Mouse (Mus musculus): ENCODE results near the gene Ino80d. TPM values are rescaled to one million over a fixed set of nuclear protein-coding genes. Genes with fewer than 3 reads are reported as not detected.
"Not testable (repeated sequence)": the region's sequence is repeated elsewhere in the genome, so short reads cannot be mapped to it uniquely, and the experiment has no call there.

The Ino80d gene
- polyA plus RNA-seq (2014; fragmentation: Nextera tagmentation; extraction: Ambion mirVana), result 19.3 and 20.0 TPM in 2 replicates

- WGBS, result 1% methylated on average over 20 of the region's 42 CpGs
- peaks cover 22% of the 10 kb centered on the region; the same call in 1 of the 2 replicates for H3K4me1 ChIP-seq (ENCODE audit: control insufficient read depth, insufficient read depth, low read length)
- H3K4me3 ChIP-seq (ENCODE audit: low read depth, low read length), result peak within 1 kb of the TSS; percentile 87
- ATAC-seq (ENCODE audit: insufficient number of reproducible peaks, insufficient read depth, low FRiP score, low read depth), result peak; percentile 87
- peak within 1 kb of the TSS; percentile 100 for H3K9ac ChIP-seq (replicated peaks; ENCODE audit: low read depth, low read length)
- H3K36me3 ChIP-seq (ENCODE audit: control insufficient read depth, insufficient read depth, low read length), result peaks cover 12% of the 10 kb centered on the region
- peak within 1 kb of the TSS; percentile 100 for H3K27ac ChIP-seq (ENCODE audit: low read length)
- no peaks in the 10 kb centered on the region for H3K9me3 ChIP-seq (ENCODE audit: control insufficient read depth, low read depth, low read length)
- H3K27me3 ChIP-seq (ENCODE audit: control insufficient read depth, insufficient read depth, low read length), result no peaks in the 10 kb centered on the region
- H3K4me2 ChIP-seq (replicated peaks; ENCODE audit: low read depth, low read length), result peak within 1 kb of the TSS; percentile 80
These were observed at the start of gene Ino80d for GRCm38 (mm10) chr1:63114136-63114781. Gene Ino80d (minus strand): TSS chr1:63114667.

- peaks cover 26% of the 10 kb centered on the region for H3K36me3 ChIP-seq (ENCODE audit: control insufficient read depth, insufficient read depth, low read length)
- WGBS, result 92% methylated on average over 13 of the region's 13 CpGs
These were observed 25.8 kb upstream of the Ino80d start for GRCm38 (mm10) chr1:63140231-63140630.

GRCm38 (mm10) chr1:63138586-63138985, 24.1 kb upstream of the Ino80d start:
- H3K27ac ChIP-seq (ENCODE audit: low read length); H3K4me1 ChIP-seq (ENCODE audit: control insufficient read depth, insufficient read depth, low read length); H3K27me3 ChIP-seq (ENCODE audit: control insufficient read depth, insufficient read depth, low read length); ATAC-seq (ENCODE audit: insufficient number of reproducible peaks, insufficient read depth, low FRiP score, low read depth); H3K9me3 ChIP-seq (ENCODE audit: control insufficient read depth, low read depth, low read length); H3K4me2 ChIP-seq (replicated peaks; ENCODE audit: low read depth, low read length); H3K9ac ChIP-seq (replicated peaks; ENCODE audit: low read depth, low read length); H3K4me3 ChIP-seq (ENCODE audit: low read depth, low read length): not testable (repeated sequence)
- peaks cover 13% of the 10 kb centered on the region; the same call in 1 of the 2 replicates for H3K36me3 ChIP-seq (ENCODE audit: control insufficient read depth, insufficient read depth, low read length)
- WGBS, result 87% methylated on average over 1 of the region's 1 CpGs

More at GRCm38 (mm10) chr1:63140231-63140630, 25.8 kb upstream of the Ino80d start:
- H3K4me1 ChIP-seq (ENCODE audit: control insufficient read depth, insufficient read depth, low read length), result no peaks in the 10 kb centered on the region
- H3K27ac ChIP-seq (ENCODE audit: low read length), result no peak overlapping the region
- H3K27me3 ChIP-seq (ENCODE audit: control insufficient read depth, insufficient read depth, low read length), result no peaks in the 10 kb centered on the region
- ATAC-seq (ENCODE audit: insufficient number of reproducible peaks, insufficient read depth, low FRiP score, low read depth), result no peak
- H3K9ac ChIP-seq (replicated peaks; ENCODE audit: low read depth, low read length), result no peak overlapping the region
- no peaks in the 10 kb centered on the region for H3K9me3 ChIP-seq (ENCODE audit: control insufficient read depth, low read depth, low read length)
- H3K4me3 ChIP-seq (ENCODE audit: low read depth, low read length), result no peak overlapping the region
- no peak overlapping the region for H3K4me2 ChIP-seq (replicated peaks; ENCODE audit: low read depth, low read length)

GRCm38 (mm10) chr1:63137971-63138370, 23.5 kb upstream of the Ino80d start:
- Histone ChIP-seq H3K4me2 (replicated peaks; ENCODE audit: low read depth, low read length) (no peak overlapping the region), H3K36me3 (ENCODE audit: control insufficient read depth, insufficient read depth, low read length) (peaks cover 9% of the 10 kb centered on the region; the same call in 1 of the 2 replicates), H3K4me3 (ENCODE audit: low read depth, low read length) (no peak overlapping the region), H3K9me3 (ENCODE audit: control insufficient read depth, low read depth, low read length) (no peaks in the 10 kb centered on the region), H3K27ac (ENCODE audit: low read length) (no peak overlapping the region), H3K4me1 (ENCODE audit: control insufficient read depth, insufficient read depth, low read length) (no peaks in the 10 kb centered on the region), H3K27me3 (ENCODE audit: control insufficient read depth, insufficient read depth, low read length) (no peaks in the 10 kb centered on the region), H3K9ac (replicated peaks; ENCODE audit: low read depth, low read length) (no peak overlapping the region)
- 77% methylated on average over 2 of the region's 2 CpGs for WGBS
- ATAC-seq (ENCODE audit: insufficient number of reproducible peaks, insufficient read depth, low FRiP score, low read depth), result no peak

GRCm38 (mm10) chr1:63134530-63134929, 20.1 kb upstream of the Ino80d start:
- Histone ChIP-seq H3K4me3 (ENCODE audit: low read depth, low read length) (no peak overlapping the region), H3K27me3 (ENCODE audit: control insufficient read depth, insufficient read depth, low read length) (no peaks in the 10 kb centered on the region), H3K4me2 (replicated peaks; ENCODE audit: low read depth, low read length) (no peak overlapping the region), H3K9ac (replicated peaks; ENCODE audit: low read depth, low read length) (no peak overlapping the region), H3K9me3 (ENCODE audit: control insufficient read depth, low read depth, low read length) (no peaks in the 10 kb centered on the region), H3K4me1 (ENCODE audit: control insufficient read depth, insufficient read depth, low read length) (no peaks in the 10 kb centered on the region), H3K36me3 (ENCODE audit: control insufficient read depth, insufficient read depth, low read length) (no peaks in the 10 kb centered on the region; the same call in 1 of the 2 replicates), H3K27ac (ENCODE audit: low read length) (no peak overlapping the region)
- 72% methylated on average over 3 of the region's 3 CpGs for WGBS
- no peak for ATAC-seq (ENCODE audit: insufficient number of reproducible peaks, insufficient read depth, low FRiP score, low read depth)

- Histone ChIP-seq H3K4me2 (replicated peaks; ENCODE audit: low read depth, low read length) (no peak overlapping the region), H3K4me3 (ENCODE audit: low read depth, low read length) (no peak overlapping the region), H3K4me1 (ENCODE audit: control insufficient read depth, insufficient read depth, low read length) (0 out of 2 replicates have a peak, but pooled peaks cover 2% of the 10 kb centered on the region), H3K9me3 (ENCODE audit: control insufficient read depth, low read depth, low read length) (no peaks in the 10 kb centered on the region), H3K9ac (replicated peaks; ENCODE audit: low read depth, low read length) (no peak overlapping the region), H3K36me3 (ENCODE audit: control insufficient read depth, insufficient read depth, low read length) (0 out of 2 replicates have a peak, but pooled peaks cover 3% of the 10 kb centered on the region), H3K27me3 (ENCODE audit: control insufficient read depth, insufficient read depth, low read length) (no peaks in the 10 kb centered on the region), H3K27ac (ENCODE audit: low read length) (no peak overlapping the region)
- ATAC-seq (ENCODE audit: insufficient number of reproducible peaks, insufficient read depth, low FRiP score, low read depth), result no peak
- 91% methylated on average over 11 of the region's 11 CpGs for WGBS
These were observed 17.3 kb upstream of the Ino80d start for GRCm38 (mm10) chr1:63131766-63132165.

DNA sequence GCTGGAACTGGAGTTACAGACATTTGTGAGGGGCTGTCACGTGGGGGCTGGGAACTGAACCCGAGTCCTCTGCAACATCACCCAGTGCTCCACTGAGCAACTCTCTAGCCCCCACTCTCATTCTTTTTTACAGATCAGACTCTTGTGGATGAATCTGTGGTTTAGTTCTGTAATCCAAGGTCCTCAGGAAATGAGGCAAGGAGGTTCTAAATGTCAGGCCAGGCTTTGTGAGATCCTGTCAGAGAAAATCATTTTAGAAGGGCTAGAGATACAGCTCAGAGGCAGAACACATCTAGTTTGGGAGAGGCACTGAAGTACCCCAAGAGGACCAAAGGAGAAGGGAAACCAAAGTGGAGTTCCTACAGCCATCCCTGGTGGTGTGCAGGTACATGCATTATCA, 16.4 kb upstream of the Ino80d start:
- Histone ChIP-seq H3K27me3 (ENCODE audit: control insufficient read depth, insufficient read depth, low read length) (no peaks in the 10 kb centered on the region), H3K4me3 (ENCODE audit: low read depth, low read length) (no peak overlapping the region), H3K4me2 (replicated peaks; ENCODE audit: low read depth, low read length) (no peak overlapping the region), H3K9ac (replicated peaks; ENCODE audit: low read depth, low read length) (no peak overlapping the region), H3K4me1 (ENCODE audit: control insufficient read depth, insufficient read depth, low read length) (0 out of 2 replicates have a peak, but pooled peaks cover 2% of the 10 kb centered on the region), H3K27ac (ENCODE audit: low read length) (no peak overlapping the region), H3K36me3 (ENCODE audit: control insufficient read depth, insufficient read depth, low read length) (0 out of 2 replicates have a peak, but pooled peaks cover 3% of the 10 kb centered on the region), H3K9me3 (ENCODE audit: control insufficient read depth, low read depth, low read length) (no peaks in the 10 kb centered on the region)
- ATAC-seq (ENCODE audit: insufficient number of reproducible peaks, insufficient read depth, low FRiP score, low read depth), result no peak
- 85% methylated on average over 2 of the region's 2 CpGs for WGBS

DNA sequence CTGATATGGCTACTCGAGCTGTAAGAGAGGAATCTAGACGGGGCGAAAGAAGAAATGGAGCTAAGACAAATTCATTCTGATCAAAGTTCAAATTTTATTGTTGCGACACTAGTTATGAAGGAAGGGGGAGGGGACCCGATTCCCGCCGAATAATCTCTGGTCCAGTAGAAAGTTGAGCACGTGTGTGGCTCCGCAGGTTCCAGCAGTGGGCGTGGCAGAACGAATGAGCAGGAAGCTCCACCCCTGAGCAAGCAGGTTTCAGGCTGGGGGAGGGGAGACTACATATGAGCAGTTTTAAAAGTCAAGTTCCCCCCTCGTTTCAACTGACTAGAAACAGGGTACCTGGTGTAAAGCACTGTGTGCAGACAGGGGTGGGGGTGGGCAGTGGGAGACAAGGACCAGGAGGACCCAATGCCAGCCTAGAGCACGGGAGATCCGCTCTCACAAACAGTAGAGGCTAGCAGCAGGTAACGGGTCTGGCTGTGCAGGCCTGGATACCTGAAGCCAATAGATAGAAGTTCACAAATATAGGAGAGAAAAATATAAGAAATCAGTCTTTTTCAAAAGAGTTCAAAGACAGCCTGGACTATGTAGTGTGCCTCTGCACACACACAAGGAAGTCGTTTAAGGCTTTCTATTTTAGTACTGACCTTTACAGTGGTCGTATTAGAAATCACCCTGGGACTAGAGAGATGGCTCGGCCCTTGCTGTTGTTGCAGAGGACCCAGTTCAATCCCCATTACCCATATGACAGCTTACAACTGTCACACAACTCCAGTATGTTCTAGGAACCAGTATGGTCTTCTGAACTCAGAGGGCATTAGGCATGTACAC, 15.6 kb upstream of the Ino80d start:
- Histone ChIP-seq H3K36me3 (ENCODE audit: control insufficient read depth, insufficient read depth, low read length) (0 out of 2 replicates have a peak, but pooled peaks cover 10% of the 10 kb centered on the region), H3K27ac (ENCODE audit: low read length) (peak overlapping the region; percentile 6; the same call in 1 of the 2 replicates), H3K4me2 (replicated peaks; ENCODE audit: low read depth, low read length) (peak overlapping the region; percentile 25), H3K9ac (replicated peaks; ENCODE audit: low read depth, low read length) (no peak overlapping the region), H3K4me3 (ENCODE audit: low read depth, low read length) (peak overlapping the region; percentile 9; the same call in 1 of the 2 replicates), H3K4me1 (ENCODE audit: control insufficient read depth, insufficient read depth, low read length) (0 out of 2 replicates have a peak, but pooled peaks cover 2% of the 10 kb centered on the region), H3K27me3 (ENCODE audit: control insufficient read depth, insufficient read depth, low read length) (no peaks in the 10 kb centered on the region), H3K9me3 (ENCODE audit: control insufficient read depth, low read depth, low read length) (no peaks in the 10 kb centered on the region)
- ATAC-seq (ENCODE audit: insufficient number of reproducible peaks, insufficient read depth, low FRiP score, low read depth), result peak; percentile 71
- WGBS, result 21% methylated on average over 18 of the region's 18 CpGs
